Mouse (Mus musculus) thymus, adult 2 months (tissue): ENCODE measurements around the gene Ankrd44.

Experiments
- CTCF ChIP-seq: fragments of 200-500 bp; IDR thresholded peaks from 2 replicates; pipeline ENCODE4 v1.5.1; 2012; ENCODE audit warnings: mild to moderate bottlenecking, control low read depth, low read length, moderate library complexity, borderline replicate concordance; ENCODE audit not compliant: control insufficient read depth, poor library complexity, insufficient read depth; ENCODE audit errors: extremely low read depth
- POLR2A ChIP-seq: fragments of 200-500 bp; IDR thresholded peaks from 2 replicates; pipeline ENCODE4 v1.6.1; 2012; ENCODE audit warnings: mild to moderate bottlenecking, low read length, control low read depth, moderate library complexity; ENCODE audit not compliant: control insufficient read depth, poor library complexity, insufficient read depth; ENCODE audit errors: extremely low read depth

- TF ChIP-seq POLR2A (no peak), CTCF (no peak)
These were observed 71.8 kb downstream of the Ankrd44 start for GRCm38 (mm10) chr1:54854388-54854787.
